Mouse (Mus musculus) ES-Bruce4 (cell line): ENCODE data around the gene Ss18l1.

Experiments
- CTCF ChIP-seq: IDR thresholded peaks from one replicate; pipeline ENCODE4 v1.8.1; 2011; ENCODE audit warnings: low read depth, low read length
- EP300 ChIP-seq: IDR thresholded peaks from 2 replicates; pipeline ENCODE4 v1.6.1; 2011; ENCODE audit warnings: low read depth, low read length; ENCODE audit not compliant: insufficient read depth
- POLR2A ChIP-seq: IDR thresholded peaks from one replicate; pipeline ENCODE4 v1.8.1; 2011; ENCODE audit warnings: low read length; ENCODE audit not compliant: insufficient read depth

DNA sequence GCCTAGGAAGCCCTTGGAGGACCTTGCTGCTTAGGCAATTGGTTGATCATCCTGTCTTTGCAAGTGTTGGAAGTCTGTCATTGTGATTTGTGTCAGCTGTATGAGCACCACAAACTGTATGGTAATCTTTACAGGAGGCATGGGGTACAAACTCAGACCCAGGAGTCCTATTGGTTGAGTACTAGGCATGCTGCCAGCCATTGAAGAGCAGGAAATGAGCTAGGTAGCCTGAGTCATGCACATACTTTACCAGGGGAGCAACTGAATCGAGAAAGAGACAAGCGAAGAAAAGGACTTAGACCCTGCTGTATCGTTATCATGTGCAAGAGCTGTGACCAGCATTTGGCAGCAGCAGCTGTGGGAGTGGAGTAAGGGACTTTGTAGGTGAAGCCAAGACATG, 9.4 kb upstream of the Ss18l1 start:
- TF ChIP-seq POLR2A (no peak), EP300 (no peak), CTCF (no peak)
